Mouse (Mus musculus): Measurements from ENCODE around the gene Dnajc16. TPM values are rescaled to one million over a fixed set of nuclear protein-coding genes. Genes with fewer than 3 reads are reported as not detected.
"Not testable (repeated sequence)": the region's sequence is repeated elsewhere in the genome, so short reads cannot be mapped to it uniquely, and the experiment has no call there.

The Dnajc16 gene
- polyA plus RNA-seq, 1 experiment from 2014 or later: 4.2 TPM

GRCm38 (mm10) chr4:141781201-141781985 is 9.3 kb downstream of the Dnajc16 start:
- Histone ChIP-seq H3K4me3 (no peak overlapping the region), H3K27ac (no peak overlapping the region), H3K36me3 (peaks cover 89% of the 10 kb centered on the region), H3K9ac (no peak overlapping the region), H3K4me1 (no peaks in the 10 kb centered on the region), H3K9me3 (no peaks in the 10 kb centered on the region), H3K4me2 (no peak overlapping the region), H3K27me3 (no peaks in the 10 kb centered on the region)
- WGBS: 94% methylated on average over 8 of the region's 8 CpGs
- ATAC-seq (ENCODE audit: insufficient number of reproducible peaks, insufficient read depth, low FRiP score, low TSS enrichment, low read depth): no peak

- H3K36me3 ChIP-seq: peaks cover 89% of the 10 kb centered on the region
- no peak for ATAC-seq (ENCODE audit: insufficient number of reproducible peaks, insufficient read depth, low FRiP score, low TSS enrichment, low read depth)
- no peak overlapping the region for H3K27ac ChIP-seq
- H3K4me3 ChIP-seq: no peak overlapping the region
- H3K9ac ChIP-seq: no peak overlapping the region
- no peaks in the 10 kb centered on the region for H3K4me1 ChIP-seq
- 88% methylated on average over 8 of the region's 8 CpGs for WGBS
- H3K27me3 ChIP-seq: no peaks in the 10 kb centered on the region
- no peak overlapping the region for H3K4me2 ChIP-seq
- no peaks in the 10 kb centered on the region for H3K9me3 ChIP-seq
Measured at GRCm38 (mm10) chr4:141779828-141780227, 10.9 kb downstream of the Dnajc16 start.

GRCm38 (mm10) chr4:141773019-141773418 is 17.7 kb downstream of the Dnajc16 start:
- not testable (repeated sequence) for H3K9ac ChIP-seq; H3K4me3 ChIP-seq; H3K27ac ChIP-seq; ATAC-seq (ENCODE audit: insufficient number of reproducible peaks, insufficient read depth, low FRiP score, low TSS enrichment, low read depth); H3K4me1 ChIP-seq; H3K9me3 ChIP-seq; H3K4me2 ChIP-seq; H3K27me3 ChIP-seq
- H3K36me3 ChIP-seq: peaks cover 92% of the 10 kb centered on the region
- 81% methylated on average over 3 of the region's 4 CpGs for WGBS

GRCm38 (mm10) chr4:141771823-141772222 is 18.9 kb downstream of the Dnajc16 start:
- no peaks in the 10 kb centered on the region for H3K9me3 ChIP-seq
- H3K4me1 ChIP-seq: peaks cover 16% of the 10 kb centered on the region
- no peak overlapping the region for H3K4me2 ChIP-seq
- H3K27me3 ChIP-seq: no peaks in the 10 kb centered on the region
- H3K4me3 ChIP-seq: no peak overlapping the region
- ATAC-seq (ENCODE audit: insufficient number of reproducible peaks, insufficient read depth, low FRiP score, low TSS enrichment, low read depth): no peak
- H3K27ac ChIP-seq: no peak overlapping the region
- peaks cover 94% of the 10 kb centered on the region for H3K36me3 ChIP-seq
- no peak overlapping the region for H3K9ac ChIP-seq
- WGBS: 88% methylated on average over 8 of the region's 8 CpGs

GRCm38 (mm10) chr4:141769501-141770160 is 21.1 kb downstream of the Dnajc16 start:
- no peak for ATAC-seq (ENCODE audit: insufficient number of reproducible peaks, insufficient read depth, low FRiP score, low TSS enrichment, low read depth)
- Histone ChIP-seq H3K9me3 (no peaks in the 10 kb centered on the region), H3K27me3 (no peaks in the 10 kb centered on the region), H3K9ac (no peak overlapping the region), H3K4me1 (peaks cover 27% of the 10 kb centered on the region), H3K36me3 (peaks cover 91% of the 10 kb centered on the region), H3K27ac (no peak overlapping the region), H3K4me3 (no peak overlapping the region), H3K4me2 (no peak overlapping the region)
- WGBS: 92% methylated on average over 8 of the region's 8 CpGs

GRCm38 (mm10) chr4:141767353-141768036 is 23.2 kb downstream of the Dnajc16 start:
- Histone ChIP-seq H3K36me3 (peaks cover 91% of the 10 kb centered on the region), H3K9me3 (no peaks in the 10 kb centered on the region), H3K4me1 (peaks cover 27% of the 10 kb centered on the region), H3K27me3 (no peaks in the 10 kb centered on the region), H3K4me3 (no peak overlapping the region), H3K4me2 (peak overlapping the region; percentile 38; the same call in 1 of the 2 replicates), H3K9ac (no peak overlapping the region), H3K27ac (peak overlapping the region; percentile 96)
- ATAC-seq (ENCODE audit: insufficient number of reproducible peaks, insufficient read depth, low FRiP score, low TSS enrichment, low read depth): peak; percentile 78
- 72% methylated on average over 19 of the region's 19 CpGs for WGBS

GRCm38 (mm10) chr4:141766668-141767352 is 23.9 kb downstream of the Dnajc16 start:
- Histone ChIP-seq H3K4me2 (peak overlapping the region; percentile 38), H3K9ac (0 out of 2 replicates have a peak overlapping the region, but pooled peaks have one; percentile 33), H3K9me3 (no peaks in the 10 kb centered on the region), H3K36me3 (peaks cover 91% of the 10 kb centered on the region), H3K27ac (peak overlapping the region; percentile 96), H3K4me3 (no peak overlapping the region), H3K27me3 (no peaks in the 10 kb centered on the region), H3K4me1 (peaks cover 27% of the 10 kb centered on the region)
- ATAC-seq (ENCODE audit: insufficient number of reproducible peaks, insufficient read depth, low FRiP score, low TSS enrichment, low read depth): peak; percentile 49
- WGBS: 41% methylated on average over 19 of the region's 19 CpGs

GRCm38 (mm10) chr4:141766316-141766667 is 24.4 kb downstream of the Dnajc16 start:
- H3K4me2 ChIP-seq: peak overlapping the region; percentile 38
- H3K4me3 ChIP-seq: no peak overlapping the region
- WGBS: 70% methylated on average over 8 of the region's 8 CpGs
- H3K27ac ChIP-seq: peak overlapping the region; percentile 96
- H3K27me3 ChIP-seq: no peaks in the 10 kb centered on the region
- H3K4me1 ChIP-seq: peaks cover 27% of the 10 kb centered on the region
- H3K9ac ChIP-seq: 0 out of 2 replicates have a peak overlapping the region, but pooled peaks have one; percentile 27
- H3K36me3 ChIP-seq: peaks cover 91% of the 10 kb centered on the region
- no peak for ATAC-seq (ENCODE audit: insufficient number of reproducible peaks, insufficient read depth, low FRiP score, low TSS enrichment, low read depth)
- H3K9me3 ChIP-seq: no peaks in the 10 kb centered on the region

- Histone ChIP-seq H3K9ac (no peak overlapping the region), H3K4me1 (peaks cover 27% of the 10 kb centered on the region), H3K4me2 (no peak overlapping the region), H3K9me3 (no peaks in the 10 kb centered on the region), H3K36me3 (peaks cover 80% of the 10 kb centered on the region), H3K27ac (no peak overlapping the region), H3K4me3 (no peak overlapping the region), H3K27me3 (no peaks in the 10 kb centered on the region)
- no peak for ATAC-seq (ENCODE audit: insufficient number of reproducible peaks, insufficient read depth, low FRiP score, low TSS enrichment, low read depth)
- WGBS: 94% methylated on average over 3 of the region's 3 CpGs
Measured at GRCm38 (mm10) chr4:141765008-141765407, 25.7 kb downstream of the Dnajc16 start.

- no peaks in the 10 kb centered on the region for H3K27me3 ChIP-seq
- 91% methylated on average over 12 of the region's 12 CpGs for whole genome bisulfite sequencing
- no peak overlapping the region for H3K4me2 ChIP-seq
- H3K27ac ChIP-seq: no peak overlapping the region
- ATAC-seq (ENCODE audit: insufficient number of reproducible peaks, insufficient read depth, low FRiP score, low TSS enrichment, low read depth): no peak
- no peak overlapping the region for H3K9ac ChIP-seq
- H3K4me1 ChIP-seq: peaks cover 31% of the 10 kb centered on the region
- peaks cover 65% of the 10 kb centered on the region for H3K36me3 ChIP-seq
- no peaks in the 10 kb centered on the region for H3K9me3 ChIP-seq
- no peak overlapping the region for H3K4me3 ChIP-seq
Measured at GRCm38 (mm10) chr4:141763476-141763875, 27.3 kb downstream of the Dnajc16 start.

GRCm38 (mm10) chr4:141762102-141762598 is 28.6 kb downstream of the Dnajc16 start:
- Histone ChIP-seq H3K4me1 (peaks cover 20% of the 10 kb centered on the region), H3K4me3 (no peak overlapping the region), H3K27me3 (no peaks in the 10 kb centered on the region), H3K9ac (no peak overlapping the region), H3K27ac (no peak overlapping the region), H3K4me2 (no peak overlapping the region), H3K36me3 (peaks cover 52% of the 10 kb centered on the region), H3K9me3 (no peaks in the 10 kb centered on the region)
- no peak for ATAC-seq (ENCODE audit: insufficient number of reproducible peaks, insufficient read depth, low FRiP score, low TSS enrichment, low read depth)
- WGBS: 93% methylated on average over 13 of the region's 13 CpGs
